Mouse (Mus musculus): ENCODE data around the gene Gngt1.

The Gngt1 gene

DNA sequence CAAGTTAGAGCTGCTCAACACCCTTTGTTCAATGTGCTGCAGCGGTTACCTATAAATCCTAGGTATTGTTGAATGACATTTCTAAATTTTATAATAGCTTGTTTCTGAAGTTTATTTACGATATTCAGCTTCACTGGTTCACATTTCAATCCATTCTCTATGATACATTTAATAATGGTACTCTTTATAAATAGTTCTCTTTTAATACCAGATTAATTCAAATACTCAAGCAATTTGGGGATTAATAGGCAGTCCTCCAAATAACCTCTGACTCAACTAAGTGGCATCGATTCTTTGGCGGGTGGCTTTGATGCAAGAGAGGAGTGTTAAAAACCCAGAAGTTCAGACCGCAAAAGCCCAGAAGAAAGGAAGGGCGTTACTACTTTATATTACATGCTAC, at the start of gene Gngt1:
Gngt1 (plus strand) TSS at position 301 of the 400 bp plus-strand sequence.
- CTCF ChIA-PET: no interaction called here

DNA sequence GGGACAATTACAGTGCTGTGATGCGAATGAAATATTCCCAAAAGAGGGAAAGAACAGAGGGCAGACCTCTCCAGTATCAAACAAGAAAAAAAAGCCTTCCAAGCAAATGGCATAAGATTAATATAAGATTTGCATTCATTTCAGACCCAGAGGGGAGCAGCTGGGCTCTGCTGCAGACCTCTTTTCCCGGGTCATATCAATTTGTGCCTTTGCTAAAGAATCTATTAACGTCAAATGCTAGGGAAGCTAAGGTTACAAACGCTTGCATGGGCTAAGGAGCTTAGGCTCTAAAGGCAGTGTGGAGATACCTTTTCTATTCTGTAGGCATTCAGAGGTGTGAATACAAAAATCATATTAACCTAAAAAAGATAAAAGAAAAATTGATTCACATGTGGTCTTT, 38.6 kb upstream of the Gngt1 start:
- CTCF ChIA-PET: no interaction called here

DNA sequence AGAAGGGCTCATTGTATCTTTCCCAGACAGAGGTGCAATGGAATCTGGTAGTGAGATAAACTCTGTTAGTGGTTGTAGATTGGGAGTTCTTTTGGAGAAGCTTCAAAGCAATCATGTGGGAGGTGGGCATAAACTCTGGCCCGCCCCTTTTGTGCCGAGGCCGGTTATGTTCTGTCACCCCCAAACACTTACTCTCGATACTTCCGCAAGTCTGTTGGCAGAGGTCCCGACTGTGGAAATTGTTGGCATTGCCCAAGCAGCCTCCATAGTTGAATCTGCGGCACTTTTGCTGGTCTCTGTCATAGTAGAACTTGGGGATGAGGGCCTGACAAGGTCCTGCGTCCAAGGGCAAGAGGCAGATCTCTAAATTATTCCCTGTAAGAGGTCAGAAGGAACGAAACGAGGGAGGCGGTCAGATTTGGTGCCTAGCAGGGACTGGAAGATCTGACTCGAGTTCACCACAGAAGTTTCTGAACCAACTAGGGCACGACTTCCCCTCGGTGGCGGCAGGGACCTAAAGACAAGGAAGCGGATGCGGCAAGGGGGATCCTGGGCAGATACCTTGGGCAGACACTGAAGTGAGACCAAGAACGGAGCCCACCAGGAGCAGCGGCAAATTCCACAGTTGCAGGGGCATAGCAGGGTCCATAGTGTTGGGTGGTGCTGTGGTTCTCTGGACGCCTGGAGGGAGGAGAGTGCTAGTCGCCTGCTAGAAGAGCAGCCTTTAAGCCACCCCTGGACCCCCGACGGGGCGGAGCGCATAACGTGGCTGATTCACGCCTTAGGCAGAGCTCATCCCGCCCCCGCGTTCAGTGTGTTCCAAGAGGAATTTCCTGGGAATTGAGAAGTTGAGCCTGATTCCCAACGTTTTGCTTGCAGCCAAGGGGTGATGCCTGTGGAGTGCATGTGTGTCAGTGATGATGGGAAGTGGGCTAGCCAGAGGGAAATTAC, 25.6 kb upstream of the Gngt1 start:
- CTCF ChIA-PET: no interaction called here

DNA sequence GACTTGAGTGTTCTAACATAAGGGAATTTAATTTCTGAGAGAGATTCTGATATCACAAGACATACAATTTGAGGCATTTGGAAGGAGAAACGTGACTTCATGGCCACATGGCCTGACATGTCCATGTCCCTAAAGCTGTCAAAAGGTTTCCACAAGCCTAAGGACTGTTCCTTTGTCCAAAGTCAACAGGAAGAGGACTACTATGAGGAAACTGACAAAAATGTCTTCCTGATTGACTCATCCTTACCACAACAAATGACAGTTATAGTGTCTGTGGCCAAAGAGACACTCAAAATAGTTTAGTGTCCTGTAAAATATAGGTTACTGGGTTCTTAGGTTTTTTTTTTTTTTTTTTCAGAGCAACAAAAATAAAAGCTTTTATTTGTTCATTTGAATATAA, 19.9 kb upstream of the Gngt1 start:
- CTCF ChIA-PET: no interaction called here

DNA sequence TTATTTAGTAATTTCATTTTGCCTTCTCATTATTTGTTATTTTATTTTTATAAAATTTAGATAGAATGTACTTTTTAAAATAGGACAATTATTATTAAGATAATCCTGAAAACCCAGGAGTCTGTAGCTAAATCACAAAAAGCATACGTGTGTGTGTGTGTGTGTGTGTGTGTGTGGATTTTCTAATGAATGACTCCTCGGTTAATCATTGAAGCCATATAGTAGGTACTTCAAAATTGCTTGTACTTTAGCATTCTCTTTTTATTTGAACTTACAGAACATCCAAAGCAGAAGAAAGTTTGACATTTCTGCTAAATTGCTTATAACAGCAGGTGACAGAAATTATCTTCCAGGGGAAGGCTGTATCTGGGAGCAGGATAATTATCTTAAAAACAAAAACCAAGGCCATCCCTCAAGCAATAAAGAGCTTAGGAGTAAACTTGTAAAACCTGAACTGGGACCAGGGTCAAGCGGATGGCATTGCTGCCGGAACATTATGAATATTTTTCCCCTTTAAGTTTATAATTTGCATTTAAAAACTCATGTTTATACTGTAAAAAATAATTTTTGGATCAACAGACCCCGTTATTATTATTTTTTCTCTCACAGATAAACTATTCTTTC, 10.8 kb upstream of the Gngt1 start:
- CTCF ChIA-PET: no interaction called here

DNA sequence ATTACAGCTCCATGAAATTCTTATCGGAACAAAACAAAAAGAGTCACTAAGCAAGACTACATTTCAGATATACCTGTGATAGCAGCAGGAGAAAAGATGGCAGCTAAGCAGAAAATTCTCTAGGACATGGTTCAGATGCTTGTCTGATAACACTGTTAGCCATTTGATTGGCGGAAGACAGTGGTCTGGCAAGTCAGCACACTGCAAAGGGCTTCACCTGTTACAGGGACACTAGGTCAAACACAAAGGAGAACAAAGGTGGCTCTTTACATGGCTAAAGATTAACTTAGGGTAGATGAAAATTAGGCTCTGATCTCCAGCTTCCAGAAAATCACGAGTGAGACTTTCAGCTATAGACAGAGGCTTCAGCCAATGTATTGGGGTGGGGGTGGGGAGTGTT, 4.8 kb upstream of the Gngt1 start, which contains the start of gene Tfpi2:
Tfpi2 (minus strand) TSS at position 170 of the 400 bp plus-strand sequence.
- CTCF ChIA-PET: interaction anchor here (0.6 kb wide), 1 partner anchor 1404 kb away, joined by 10 read pairs; no protein-coding TSS in a partner anchor

DNA sequence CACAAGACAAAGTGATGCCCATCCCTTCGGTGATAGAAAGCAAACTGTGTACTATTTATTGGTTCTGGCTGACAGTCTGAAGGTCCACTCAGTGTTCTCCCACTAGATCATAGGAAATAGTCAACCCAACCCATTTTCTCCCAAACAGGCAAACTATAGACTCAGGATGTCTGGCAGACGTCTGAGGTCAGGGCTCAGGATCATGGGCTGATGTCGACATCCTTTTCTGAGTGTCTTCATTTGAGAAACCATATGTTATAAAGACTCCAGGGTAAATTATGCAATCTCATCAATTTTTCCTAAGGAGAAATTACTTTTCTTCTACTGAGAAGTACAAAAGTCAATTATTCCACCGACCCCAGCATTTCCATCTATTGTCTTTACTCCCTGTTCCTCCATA, 4.5 kb downstream of the Gngt1 start:
- CTCF ChIA-PET: no interaction called here

DNA sequence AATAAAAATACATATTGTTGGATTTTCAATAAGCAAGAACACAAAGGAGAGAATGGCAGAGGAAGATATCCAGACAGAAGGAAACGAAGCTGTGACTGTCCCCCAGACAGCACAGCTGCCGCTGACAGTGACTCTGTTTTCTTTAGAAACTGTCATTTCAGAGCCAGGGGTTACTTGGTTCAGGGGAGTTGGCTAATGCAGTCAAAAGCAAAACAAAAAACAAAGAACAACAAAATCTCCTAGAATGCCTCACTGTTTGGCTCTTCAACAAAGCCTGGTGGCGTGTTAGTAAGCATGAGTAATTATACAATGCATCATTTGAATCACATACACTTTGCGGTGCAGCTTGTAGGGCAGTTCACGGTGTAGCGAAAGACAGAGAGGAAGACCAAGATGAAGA, 5.7 kb downstream of the Gngt1 start:
- CTCF ChIA-PET: no interaction called here

DNA sequence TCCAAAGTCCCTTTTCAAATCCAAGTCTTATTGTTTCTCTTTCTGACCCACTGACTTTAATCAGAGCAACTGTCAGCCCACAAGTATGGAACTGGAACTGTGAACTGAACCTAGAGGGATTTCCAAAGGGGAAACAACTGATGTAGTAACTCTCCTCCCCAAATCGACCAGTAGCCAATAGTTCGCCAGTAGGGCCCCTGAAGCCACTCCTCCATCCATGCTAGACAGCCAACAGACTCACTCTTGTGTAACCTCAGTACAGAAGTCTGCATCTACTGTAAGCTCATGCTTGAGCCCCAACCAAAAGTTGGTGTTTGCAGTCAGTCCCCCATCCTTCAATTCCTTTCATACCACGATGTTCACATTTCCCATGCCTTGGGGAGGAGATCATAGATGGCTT, 7.1 kb downstream of the Gngt1 start:
- CTCF ChIA-PET: no interaction called here

DNA sequence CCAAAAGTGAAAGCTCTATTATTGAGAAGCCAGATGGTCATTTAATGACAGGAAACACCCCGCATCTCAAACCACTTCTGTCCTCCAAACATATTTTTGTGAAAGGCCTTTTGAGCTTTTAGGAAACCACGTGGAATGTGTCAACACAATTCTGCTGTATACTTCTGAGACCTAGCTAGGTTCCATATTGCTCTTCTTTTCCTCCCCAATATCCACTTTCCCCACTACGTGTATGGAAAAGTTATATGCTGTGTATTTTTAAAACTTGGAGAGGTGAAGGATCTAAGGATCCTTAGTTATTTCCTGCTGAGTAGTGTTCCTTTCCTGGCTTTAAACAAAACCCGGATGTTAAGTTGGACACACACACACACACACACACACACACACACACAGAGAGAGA, 9.9 kb downstream of the Gngt1 start:
- CTCF ChIA-PET: no interaction called here

DNA sequence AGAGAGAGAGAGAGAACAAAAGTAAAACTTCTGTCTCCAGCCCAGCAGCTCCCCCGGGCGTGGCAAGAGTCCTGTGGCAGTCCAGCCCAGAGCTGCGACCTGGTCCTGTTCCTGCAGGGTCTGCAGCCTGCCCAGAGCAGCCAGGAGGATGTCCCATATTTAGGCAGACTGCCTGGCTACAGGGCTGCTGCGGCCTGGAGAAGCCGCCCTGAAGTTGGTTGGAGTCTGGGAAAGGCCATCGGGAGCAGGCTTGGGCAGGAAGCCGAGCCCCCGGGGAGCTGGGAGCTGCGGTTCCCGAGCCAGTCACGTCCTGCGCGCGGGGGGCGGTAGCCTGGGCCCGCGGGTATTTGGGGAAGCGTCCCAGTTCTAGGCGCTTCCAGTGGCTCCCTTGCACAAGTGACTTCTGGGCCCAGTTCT, 10.3 kb downstream of the Gngt1 start, which contains the start of gene Gng11:
Gng11 (plus strand) TSS at position 15 of the 417 bp plus-strand sequence.
- CTCF ChIA-PET: no interaction called here

DNA sequence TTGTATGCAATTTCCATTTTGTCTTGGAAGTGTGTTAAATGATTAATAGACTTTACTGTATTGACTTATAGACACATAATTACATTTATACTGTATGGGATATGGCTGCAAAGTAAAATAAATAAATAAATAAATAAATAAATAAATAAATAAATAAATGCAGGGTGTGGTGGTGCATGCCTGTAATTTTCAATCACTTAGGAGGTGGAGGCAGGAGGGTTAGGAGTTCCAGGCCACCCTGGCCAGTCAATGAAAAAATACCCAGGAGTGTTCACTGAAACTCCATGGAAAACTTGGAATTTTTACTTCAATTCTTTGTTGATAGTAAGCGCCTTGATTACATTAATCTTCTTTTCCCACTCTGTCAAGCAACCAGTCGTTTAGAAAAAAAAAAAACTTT, 11.2 kb downstream of the Gngt1 start:
- CTCF ChIA-PET: no interaction called here

DNA sequence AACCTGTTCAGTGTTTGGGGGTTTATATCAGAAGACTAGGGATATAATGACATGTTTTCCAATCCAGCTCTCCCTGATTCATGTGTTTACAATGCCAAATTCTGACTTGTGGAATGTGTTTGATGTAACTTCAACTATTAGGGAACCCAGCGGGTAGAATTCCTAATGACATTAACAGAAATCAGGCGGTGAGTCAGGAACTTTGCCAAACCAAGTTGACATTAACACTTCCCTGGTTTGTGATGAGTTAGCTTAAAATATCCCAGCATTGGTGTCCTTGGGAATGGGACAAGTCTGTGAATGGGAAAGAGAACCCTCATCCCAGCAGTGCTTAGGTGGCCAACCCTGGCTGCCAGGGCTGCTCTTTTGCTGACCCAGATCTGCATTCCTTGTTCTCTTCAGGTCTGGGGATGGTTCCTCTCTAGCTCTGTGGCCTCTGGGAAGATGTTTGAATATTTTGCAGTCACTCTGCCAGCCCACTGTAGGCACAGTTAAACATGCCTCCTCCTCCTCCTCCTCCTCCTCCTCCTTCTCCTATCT, 15.0 kb downstream of the Gngt1 start:
- CTCF ChIA-PET: no interaction called here

DNA sequence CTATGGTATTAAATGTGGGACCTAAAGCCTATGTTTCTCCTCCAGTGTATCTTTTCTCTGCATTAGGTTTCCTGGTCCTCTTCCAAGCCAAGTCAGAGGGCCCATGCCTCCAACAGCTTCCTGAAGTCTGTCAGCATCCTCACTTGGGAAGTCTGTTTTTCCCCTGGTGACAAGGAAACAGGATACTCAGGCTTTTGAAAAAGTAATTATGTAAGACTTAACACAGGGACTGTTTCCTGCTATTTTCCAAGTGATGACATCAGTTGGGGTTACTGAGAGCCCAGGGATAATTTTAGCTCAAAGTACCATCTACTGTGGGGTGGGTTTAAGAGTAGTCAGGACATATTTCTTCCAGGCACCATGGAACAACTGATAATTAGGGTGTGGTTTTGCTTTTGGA, 16.0 kb downstream of the Gngt1 start:
- CTCF ChIA-PET: no interaction called here

DNA sequence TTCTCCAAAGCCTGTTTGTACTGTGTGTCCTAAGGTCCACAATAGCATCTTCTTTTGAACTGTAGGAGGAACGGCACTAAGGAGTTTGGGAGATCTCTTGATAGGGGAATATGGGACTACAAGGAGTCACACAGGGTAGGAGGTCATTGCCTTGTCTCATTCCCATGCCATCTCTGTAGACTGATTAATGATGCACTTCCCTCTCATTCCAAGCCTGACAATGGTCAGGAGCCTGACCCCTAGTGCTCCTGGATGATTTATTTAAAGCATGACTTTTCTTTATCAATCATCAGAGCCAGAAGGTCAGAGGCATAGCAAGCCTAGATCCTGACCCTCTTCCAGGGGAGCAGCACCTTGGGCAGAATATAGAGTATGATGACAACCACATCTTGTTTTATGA, 29.1 kb downstream of the Gngt1 start:
- CTCF ChIA-PET: no interaction called here

DNA sequence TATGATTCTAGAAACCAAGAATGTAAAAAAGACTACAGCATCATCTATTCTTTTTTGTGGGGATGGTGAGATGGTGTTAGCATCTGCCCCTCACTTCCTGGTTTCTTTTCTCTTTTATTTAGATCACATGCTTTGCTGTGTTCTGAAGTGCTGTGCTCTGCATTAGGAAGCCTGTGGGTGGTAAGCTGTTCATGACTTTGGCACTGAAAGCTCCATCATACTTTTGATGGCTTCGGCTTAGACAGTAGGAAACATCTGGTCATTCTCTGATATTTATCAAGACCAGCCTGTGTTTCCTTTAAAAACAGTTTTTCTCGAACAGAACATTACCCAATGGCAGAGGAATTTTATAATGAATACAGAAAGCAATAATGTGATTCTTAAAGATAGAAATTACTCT, 32.8 kb downstream of the Gngt1 start:
- CTCF ChIA-PET: no interaction called here

DNA sequence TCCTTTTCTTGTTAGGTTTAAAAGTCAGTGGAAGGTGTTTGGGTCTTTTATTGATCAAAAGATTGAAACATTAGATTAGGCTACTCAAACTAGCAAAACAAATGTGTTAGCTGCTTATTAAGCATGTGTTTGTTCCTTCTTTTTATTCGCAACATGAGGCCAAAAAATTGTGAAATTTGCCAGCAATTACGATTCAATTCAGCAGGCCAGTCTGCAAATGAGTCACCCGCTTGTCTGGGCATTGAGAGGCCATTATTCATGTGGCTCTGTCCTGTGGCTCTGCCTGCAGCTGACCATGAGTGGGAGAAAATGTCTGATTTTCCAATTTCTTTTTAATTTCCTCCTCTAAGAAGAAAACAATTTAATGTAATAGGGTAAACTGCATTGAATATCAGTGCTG, 37.4 kb downstream of the Gngt1 start:
- CTCF ChIA-PET: no interaction called here

DNA sequence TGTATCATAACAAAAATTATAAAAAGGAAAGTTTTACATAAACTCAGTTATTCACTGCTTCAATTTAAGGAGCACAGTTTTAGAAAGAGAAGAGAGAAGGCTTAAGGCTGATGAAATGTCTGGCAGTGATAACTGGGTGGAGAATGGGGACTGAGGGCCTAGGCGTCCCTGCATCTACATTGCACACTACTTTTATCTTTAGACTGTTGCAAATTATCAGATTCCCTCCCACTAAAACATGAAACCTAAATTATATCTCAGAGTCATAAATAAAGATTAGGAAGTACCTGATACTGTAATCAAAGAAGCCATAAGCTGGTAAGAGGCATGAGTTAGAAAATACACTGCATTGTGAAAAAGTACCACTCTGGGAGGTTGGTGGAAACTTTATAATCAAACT, 48.2 kb downstream of the Gngt1 start:
- CTCF ChIA-PET: no interaction called here

Data from spleen, embryonic (tissue).